Mouse (Mus musculus) lung, adult 2 months (tissue): ENCODE data around the gene Gm9747. TPM values are rescaled to one million over a fixed set of nuclear protein-coding genes. Genes with fewer than 3 reads are reported as not detected.

Source experiments
- DNase-seq: peaks from one replicate; pipeline ENCODE4 v3.0.0; 2022
- H3K4me1 ChIP-seq: fragments of 200-500 bp; 2 replicates; pipeline ENCODE4 v1.6.1; 2011; ENCODE audit warnings: low read length; ENCODE audit not compliant: control insufficient read depth, insufficient read depth
- H3K4me3 ChIP-seq: fragments of 200-500 bp; replicated peaks from 2 replicates; pipeline ENCODE3; 2011; ENCODE audit warnings: low read depth, mild to moderate bottlenecking, control low read depth, low read length; ENCODE audit errors: extremely low read depth
- CTCF ChIP-seq: fragments of 200-500 bp; IDR thresholded peaks from 2 replicates; pipeline ENCODE4 v1.5.1; 2011; ENCODE audit warnings: mild to moderate bottlenecking, low read length, control low read depth; ENCODE audit not compliant: insufficient read depth
- POLR2A ChIP-seq: fragments of 200-500 bp; IDR thresholded peaks from 2 replicates; pipeline ENCODE4 v1.6.1; 2011; ENCODE audit warnings: low read depth, mild to moderate bottlenecking, control low read depth, low read length, borderline replicate concordance; ENCODE audit errors: extremely low read depth
- WGBS: fragments of 180-500 bp; shearing (Covaris S2); methylation state at CpG from one replicate; pipeline ENCODE4 v1.1.7; 2018; 5-methylcytosine and 5-hydroxymethylcytosine counted together
- polyA plus RNA-seq: library from polyadenylated mRNA; depleted of rRNA; stranded (reverse); fragments of >200 nt; gene quantifications from 2 replicates; pipeline ENCODE4 v1.2.3, GENCODE M21; 2012; rRNA removed

The Gm9747 gene
- polyA plus RNA-seq: 0.04 TPM in 1 of 2 replicates, not detected in the other

DNA sequence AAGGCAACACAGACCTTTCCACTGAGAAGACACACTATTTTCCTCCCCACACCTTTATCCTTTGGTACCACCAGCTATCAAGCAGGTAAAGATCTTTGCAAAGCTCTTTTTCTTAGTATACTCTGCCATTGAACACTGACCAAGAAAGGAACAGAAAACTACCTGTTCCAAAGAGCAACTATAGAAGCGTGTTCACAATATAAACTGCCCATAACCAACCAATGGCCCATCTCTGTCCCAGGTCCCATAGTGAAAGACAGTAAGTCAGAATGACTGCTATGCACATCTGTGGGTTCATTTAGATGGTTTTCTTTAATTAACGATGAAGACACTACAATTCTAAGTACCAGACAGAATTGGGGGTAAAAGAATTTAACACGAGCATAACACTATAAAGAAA is at the start of gene Gm9747:
Gene Gm9747, plus strand, starts transcription at position 301 of the 400 bp plus-strand sequence.
- H3K4me3 ChIP-seq: no peak within 1 kb of the TSS
- 94% methylated on average over 3 of the region's 3 CpGs for WGBS
- DNase-seq: no peak
- TF ChIP-seq CTCF: no peak
- no peak for TF ChIP-seq POLR2A
- peaks cover 7% of the 10 kb centered on the region for H3K4me1 ChIP-seq

DNA sequence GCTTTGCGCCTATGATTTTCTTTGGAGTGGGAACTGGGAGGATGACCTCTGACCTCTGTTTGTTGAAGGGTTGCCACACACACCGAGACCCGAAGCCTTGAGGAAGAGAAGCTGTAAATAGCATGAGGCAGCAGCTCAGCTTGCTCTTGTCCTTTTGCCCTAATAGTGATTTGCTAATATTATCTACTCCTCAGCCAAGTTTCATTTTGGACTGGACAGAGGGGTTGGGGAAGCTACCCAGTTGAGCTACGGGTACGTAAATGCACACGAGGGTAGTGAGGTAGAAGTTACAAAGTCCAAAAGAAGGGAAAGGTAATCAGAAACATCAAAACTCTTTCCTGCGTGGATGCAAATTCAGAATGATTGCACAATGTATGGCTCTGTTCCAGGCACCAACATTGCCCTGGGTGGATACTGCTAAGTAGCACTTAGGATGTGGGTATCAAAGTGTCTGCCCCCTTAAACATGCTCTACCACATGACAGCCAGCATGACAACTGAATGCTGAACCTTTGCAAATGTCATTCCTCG is 48.9 kb upstream of the Gm9747 start:
- Histone ChIP-seq H3K4me3 (no peak overlapping the region), H3K4me1 (no peaks in the 10 kb centered on the region; the same call in 1 of the 2 replicates)
- DNase-seq: peak; percentile 12
- TF ChIP-seq CTCF (no peak), POLR2A (no peak)
- WGBS: 46% methylated on average over 8 of the region's 8 CpGs

DNA sequence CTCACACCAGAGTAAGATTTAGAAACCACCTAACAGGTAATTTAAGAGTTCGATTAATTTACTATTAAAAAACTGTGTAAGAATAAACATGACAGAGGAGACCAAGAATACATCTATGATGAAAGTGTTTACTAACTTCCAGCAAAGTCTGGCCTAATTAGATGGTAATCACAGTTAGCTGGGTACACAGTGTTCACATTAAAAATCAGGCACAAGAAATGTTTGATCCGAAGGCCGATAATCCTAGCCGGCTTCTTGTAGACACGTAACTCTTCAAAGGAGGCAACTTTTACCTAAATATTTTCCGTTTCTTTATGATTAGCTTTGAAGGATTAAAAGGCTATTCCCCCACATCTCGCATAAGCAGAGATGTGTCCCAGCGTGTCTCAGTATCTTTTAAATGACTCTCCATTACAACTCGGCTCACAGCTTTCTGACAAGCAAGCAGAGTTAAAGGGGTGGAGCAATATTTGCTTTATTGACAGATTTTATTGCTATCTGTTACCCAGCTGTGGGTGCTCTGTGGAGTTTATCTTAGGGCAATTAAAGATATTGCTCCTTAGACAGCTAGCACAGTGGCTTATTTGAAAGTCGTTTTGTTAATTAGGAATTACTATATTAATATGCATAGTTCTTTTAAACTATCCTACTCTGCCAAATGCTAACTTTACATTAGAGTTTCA is 44.2 kb upstream of the Gm9747 start:
- TF ChIP-seq CTCF: no peak
- no peak for TF ChIP-seq POLR2A
- WGBS: 89% methylated on average over 10 of the region's 10 CpGs
- DNase-seq: no peak
- H3K4me3 ChIP-seq: no peak overlapping the region
- H3K4me1 ChIP-seq: no peaks in the 10 kb centered on the region; the same call in 1 of the 2 replicates

DNA sequence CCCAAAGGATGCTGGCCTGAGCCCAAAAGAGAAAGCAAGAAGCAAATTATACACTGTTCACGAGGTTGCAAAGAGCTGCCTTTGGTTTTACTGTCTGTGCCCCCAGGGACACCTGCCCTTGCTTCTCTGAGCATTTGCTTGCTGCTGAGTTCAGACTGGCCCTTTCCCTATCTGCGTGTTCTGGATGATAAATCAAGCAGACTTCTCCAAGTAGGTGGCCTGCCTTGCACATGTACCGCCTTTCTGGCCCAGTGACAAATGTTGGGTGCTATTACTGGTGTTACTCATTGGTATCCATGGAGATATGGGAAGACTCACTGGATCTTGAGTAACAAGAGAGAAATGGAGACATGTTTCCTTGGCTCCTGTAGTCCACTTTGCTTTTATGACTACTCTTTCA is 43.4 kb upstream of the Gm9747 start:
- WGBS: 56% methylated on average over 3 of the region's 3 CpGs
- Histone ChIP-seq H3K4me3 (no peak overlapping the region), H3K4me1 (no peaks in the 10 kb centered on the region)
- no peak for DNase-seq
- TF ChIP-seq CTCF (no peak), POLR2A (no peak)

DNA sequence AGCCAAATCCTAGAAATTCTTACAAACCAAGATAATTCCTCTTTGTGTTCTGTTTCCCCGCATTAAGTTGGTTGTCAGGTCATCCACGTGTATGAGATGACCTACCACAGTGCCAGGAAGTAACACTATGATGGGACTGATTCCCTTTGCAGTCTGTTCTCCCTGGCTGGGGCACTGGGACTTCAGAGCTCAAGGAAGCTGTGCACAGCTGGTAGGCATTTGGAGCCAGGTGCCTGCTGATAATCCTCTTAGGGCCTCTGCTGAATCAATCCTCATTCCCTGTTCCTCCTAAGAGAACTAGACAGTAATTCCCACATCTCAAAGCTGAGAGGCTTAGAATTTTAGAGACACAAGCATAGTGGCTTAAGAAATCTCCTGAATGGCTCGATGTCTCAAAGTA is 41.3 kb upstream of the Gm9747 start:
- no peak overlapping the region for H3K4me3 ChIP-seq
- TF ChIP-seq CTCF (no peak), POLR2A (no peak)
- H3K4me1 ChIP-seq: no peaks in the 10 kb centered on the region
- DNase-seq: no peak
- WGBS: 55% methylated on average over 3 of the region's 3 CpGs

DNA sequence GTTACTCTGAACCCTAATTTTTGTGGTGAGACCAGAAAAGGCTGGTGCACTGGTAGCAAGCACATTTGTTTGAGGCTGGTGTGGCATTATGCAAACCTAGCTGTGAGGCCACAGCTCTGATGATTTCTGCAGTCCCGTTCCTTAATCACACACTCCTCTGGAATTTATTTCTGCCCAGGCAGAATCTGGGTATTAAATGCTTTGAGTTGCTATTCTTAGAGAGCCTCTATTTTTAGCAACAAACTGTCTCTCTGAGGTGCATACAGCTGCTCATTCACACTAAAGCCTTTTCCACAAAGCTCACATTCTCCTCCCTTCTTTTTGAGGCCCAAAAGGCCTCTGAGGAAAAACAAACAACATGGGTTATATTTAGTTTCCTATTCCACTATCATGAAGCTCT is 33.0 kb upstream of the Gm9747 start:
- Histone ChIP-seq H3K4me1 (no peaks in the 10 kb centered on the region; the same call in 1 of the 2 replicates), H3K4me3 (no peak overlapping the region)
- TF ChIP-seq POLR2A (no peak), CTCF (no peak)
- 29% methylated on average over 1 of the region's 1 CpGs for whole genome bisulfite sequencing
- no peak for DNase-seq

DNA sequence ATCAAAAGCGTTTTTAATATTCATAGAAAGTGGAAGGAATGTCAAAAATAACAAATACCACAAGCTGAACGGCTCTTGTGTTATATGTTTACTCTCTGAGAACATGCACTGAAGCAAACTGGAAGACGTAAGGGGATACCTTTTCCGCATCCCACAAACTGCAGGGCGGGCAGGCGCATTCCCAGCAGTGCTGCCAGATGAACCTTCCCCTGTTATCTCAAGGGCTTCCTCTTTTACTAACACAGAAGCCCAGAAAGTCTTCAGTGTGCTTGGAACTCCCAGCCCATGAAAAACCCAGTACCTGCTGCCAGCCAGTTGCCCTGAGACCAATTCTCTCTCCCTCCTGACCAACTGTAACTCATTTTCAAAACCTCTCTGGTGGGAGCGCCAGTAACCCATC is 32.3 kb upstream of the Gm9747 start:
- TF ChIP-seq POLR2A (no peak), CTCF (no peak)
- no peaks in the 10 kb centered on the region; the same call in 1 of the 2 replicates for H3K4me1 ChIP-seq
- 47% methylated on average over 7 of the region's 7 CpGs for WGBS
- no peak for DNase-seq
- no peak overlapping the region for H3K4me3 ChIP-seq

DNA sequence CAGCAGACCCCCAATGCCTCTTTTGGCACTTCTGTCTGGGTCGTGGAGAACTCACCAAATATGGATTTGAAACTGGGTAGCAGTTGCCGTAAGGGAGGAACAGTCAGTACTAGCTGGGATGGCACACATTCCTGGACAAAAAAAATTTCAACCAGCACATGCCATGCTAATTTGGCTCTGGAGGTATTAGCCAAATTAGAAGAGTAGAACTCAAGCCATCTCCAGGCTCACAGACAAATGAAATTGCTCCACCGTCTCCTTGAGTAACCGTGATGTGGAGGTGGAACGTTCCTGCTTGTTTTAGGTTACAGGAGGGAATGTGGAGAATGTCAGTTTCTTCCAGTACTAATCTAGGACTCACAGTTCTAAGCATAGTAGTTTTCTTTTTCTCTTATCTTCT is 25.4 kb upstream of the Gm9747 start:
- Histone ChIP-seq H3K4me1 (no peaks in the 10 kb centered on the region; the same call in 1 of the 2 replicates), H3K4me3 (no peak overlapping the region)
- no peak for DNase-seq
- WGBS: 74% methylated on average over 5 of the region's 5 CpGs
- TF ChIP-seq POLR2A (no peak), CTCF (no peak)

DNA sequence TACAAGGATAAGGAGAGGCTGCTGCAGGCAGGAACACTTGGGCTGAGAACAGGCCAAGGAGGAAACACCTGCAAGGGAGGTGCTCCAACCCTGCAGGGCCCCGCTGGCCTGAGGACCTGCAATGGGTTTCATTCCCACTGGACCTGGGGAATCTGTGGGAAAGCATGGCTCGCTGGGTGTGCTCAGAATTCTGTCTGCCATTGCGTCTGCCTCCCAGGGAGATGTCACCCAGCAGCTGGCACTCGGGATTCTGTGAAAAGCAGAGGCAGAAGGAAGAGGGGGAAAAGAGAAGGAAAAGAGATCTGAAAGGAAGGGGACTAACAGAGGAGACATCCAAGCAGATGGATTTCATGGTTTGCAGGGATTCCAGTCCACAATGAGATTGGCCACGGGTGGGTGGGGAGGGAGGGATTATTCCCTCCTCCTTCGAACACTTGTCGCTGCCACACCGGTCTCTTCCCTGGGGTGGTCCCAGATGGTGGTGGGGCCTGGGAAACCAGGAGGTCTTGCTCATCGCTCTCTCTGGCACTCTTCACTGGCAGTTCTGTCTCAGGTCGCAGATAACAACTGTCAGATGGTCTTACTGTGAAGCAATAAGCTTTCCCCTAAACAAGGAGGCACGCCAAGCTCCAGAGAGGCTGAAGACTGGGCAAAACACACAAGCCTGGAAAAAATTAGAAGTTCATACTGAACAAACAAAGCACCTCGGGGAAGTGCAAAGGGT is 12.1 kb upstream of the Gm9747 start:
- WGBS: 57% methylated on average over 12 of the region's 12 CpGs
- TF ChIP-seq CTCF (no peak), POLR2A (no peak)
- H3K4me3 ChIP-seq: no peak overlapping the region
- DNase-seq: no peak
- no peaks in the 10 kb centered on the region for H3K4me1 ChIP-seq
